Mouse (Mus musculus) ES-E14 (cell line): ENCODE results near the gene Suco. TPM values are rescaled to one million over a fixed set of nuclear protein-coding genes. Genes with fewer than 3 reads are reported as not detected.
A peak's percentile ranks its signal among the peaks of the same experiment; 100 is the strongest.

ENCODE experiments used
- DNase-seq: peaks from one replicate; pipeline ENCODE4 v3.0.0-alpha.2; 2013; ENCODE audit warnings: low read depth, low spot score
- H3K27ac ChIP-seq: 2 replicates; pipeline ENCODE4 v1.5.1; 2012; ENCODE audit warnings: low read depth, mild to moderate bottlenecking, low read length, moderate library complexity, mixed read lengths; ENCODE audit not compliant: poor library complexity, insufficient read depth, severe bottlenecking
- H3K36me3 ChIP-seq: 2 replicates; pipeline ENCODE4 v1.6.1; 2012; ENCODE audit warnings: mild to moderate bottlenecking, low read length, moderate library complexity, mixed read lengths; ENCODE audit not compliant: control insufficient read depth, poor library complexity, insufficient read depth, severe bottlenecking
- H3K4me1 ChIP-seq, 2 experiments: fragments of 150-350 bp in 1 of 2; sonication (generic) in 1 of 2; 2 replicates each; pipeline ENCODE4 v1.6.1; 2012; ENCODE audit warnings: low read length in 2 of 2, mild to moderate bottlenecking in 1 of 2, mixed read lengths in 1 of 2; ENCODE audit not compliant: control insufficient read depth in 2 of 2, insufficient read depth in 2 of 2, poor library complexity in 1 of 2
- H3K4me3 ChIP-seq, 2 experiments: fragments of 150-350 bp in 1 of 2; sonication (generic) in 1 of 2; 2 replicates each; pipeline ENCODE4 v1.5.1; 2012; ENCODE audit warnings: low read length in 2 of 2, low read depth in 1 of 2, mild to moderate bottlenecking in 1 of 2, mixed read lengths in 1 of 2; ENCODE audit not compliant: insufficient read depth in 1 of 2, poor library complexity in 1 of 2, severe bottlenecking in 1 of 2
- H3K9ac ChIP-seq: 2 replicates; pipeline ENCODE4 v1.6.1; 2012; ENCODE audit warnings: low read depth, mild to moderate bottlenecking, low read length, mixed read lengths; ENCODE audit not compliant: poor library complexity, insufficient read depth, severe bottlenecking
- H3K9me3 ChIP-seq: fragments of 150-350 bp; sonication (generic); 2 replicates; pipeline ENCODE4 v1.6.1; 2012; ENCODE audit warnings: low read depth, mild to moderate bottlenecking, low read length; ENCODE audit not compliant: control insufficient read depth, insufficient read depth
- CHD2 ChIP-seq: IDR thresholded peaks from 2 replicates; pipeline ENCODE4 v1.6.1; 2014; ENCODE audit warnings: mild to moderate bottlenecking, low read depth, low read length, inconsistent platforms
- HCFC1 ChIP-seq: IDR thresholded peaks from 2 replicates; pipeline ENCODE4 v1.6.1; 2012; ENCODE audit warnings: low read length, inconsistent platforms, borderline replicate concordance; ENCODE audit not compliant: insufficient read depth
- MAFK ChIP-seq: IDR thresholded peaks from 2 replicates; pipeline ENCODE4 v1.6.1; 2014; ENCODE audit warnings: mild to moderate bottlenecking, low read depth, low read length, inconsistent platforms; ENCODE audit not compliant: insufficient read depth
- ZC3H11A ChIP-seq: IDR thresholded peaks from 2 replicates; pipeline ENCODE4 v1.6.1; 2012; ENCODE audit warnings: low read depth, mild to moderate bottlenecking, inconsistent platforms, low read length, borderline replicate concordance
- ZNF384 ChIP-seq: IDR thresholded peaks from 2 replicates; pipeline ENCODE4 v1.6.1; 2012; ENCODE audit warnings: low read depth, low read length, inconsistent platforms
- in situ Hi-C, 2 experiments: fragments of 600-800 bp; cut with MboI; formaldehyde crosslinking; loops; one replicate each; pipeline ENCODE4 v1.15.1; 2025; ENCODE audit warnings: low sequenced_read_pairs in 2 of 2, inconsistent platforms in 1 of 2; ENCODE audit not compliant: unreplicated experiment in 2 of 2
- total RNA-seq: library from RNA; depleted of rRNA; stranded (reverse); fragments of 300-350 nt; gene quantifications from 2 replicates; pipeline ENCODE4 v1.2.3, GENCODE M21; 2012

Gene Suco
- total RNA-seq, 1 experiment = 56.9 TPM

DNA sequence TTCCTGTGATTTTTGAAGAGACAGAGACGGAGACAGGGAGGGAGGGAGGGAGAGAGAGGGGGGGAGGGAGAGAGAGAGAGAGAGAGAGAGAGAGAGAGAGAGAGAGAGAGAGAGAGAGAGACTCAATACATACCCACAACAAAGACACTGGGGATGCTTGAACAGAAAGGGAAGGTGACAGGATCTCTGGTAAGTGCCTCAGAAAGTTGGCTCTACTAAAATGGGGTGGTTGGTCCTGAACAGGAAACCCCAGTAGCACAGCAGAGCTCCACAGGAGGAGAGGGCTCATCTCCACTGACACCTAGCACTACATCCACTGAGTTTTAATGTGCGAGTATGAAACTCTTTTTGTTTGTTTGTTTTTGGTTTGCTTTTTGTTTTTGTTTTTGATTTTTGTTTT, 75.2 kb downstream of the Suco start:
- no peaks in the 10 kb centered on the region for H3K9me3 ChIP-seq
- no peak overlapping the region for H3K9ac ChIP-seq
- H3K27ac ChIP-seq = no peak overlapping the region
- in situ Hi-C loops = no loop called here
- no peak for TF ChIP-seq ZC3H11A
- TF ChIP-seq MAFK = no peak
- no peak for TF ChIP-seq CHD2
- TF ChIP-seq ZNF384 = no peak
- TF ChIP-seq HCFC1 = no peak
- no peak for DNase-seq
- H3K36me3 ChIP-seq = no peaks in the 10 kb centered on the region
- no peaks in the 10 kb centered on the region for H3K4me1 ChIP-seq
- no peak overlapping the region for H3K4me3 ChIP-seq

DNA sequence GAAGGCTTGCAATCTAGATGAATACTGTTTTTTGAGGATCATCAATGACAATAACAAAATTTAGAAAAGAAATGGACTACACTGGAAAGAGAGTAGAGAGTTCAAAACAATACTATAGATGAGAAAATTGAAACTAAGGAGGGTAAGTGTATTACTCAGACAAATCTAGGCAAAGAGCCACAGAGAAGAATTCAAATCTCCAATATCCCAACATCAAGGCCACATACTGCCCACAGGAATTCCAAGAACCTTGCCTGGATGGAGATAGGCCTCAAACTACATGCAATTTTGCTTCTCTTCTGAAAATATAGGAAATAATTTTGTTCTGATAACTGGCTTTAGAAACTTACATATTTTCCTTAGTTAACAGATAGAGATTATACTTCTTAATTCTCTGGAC, 76.2 kb downstream of the Suco start:
- no peak for TF ChIP-seq CHD2
- no peak for TF ChIP-seq ZNF384
- TF ChIP-seq ZC3H11A = no peak
- no peak for TF ChIP-seq MAFK
- no peak for TF ChIP-seq HCFC1
- DNase-seq = no peak
- no peak overlapping the region for H3K9ac ChIP-seq
- no peak overlapping the region for H3K4me3 ChIP-seq
- H3K36me3 ChIP-seq = no peaks in the 10 kb centered on the region
- H3K4me1 ChIP-seq = no peaks in the 10 kb centered on the region
- in situ Hi-C loops = no loop called here
- H3K27ac ChIP-seq = no peak overlapping the region
- no peaks in the 10 kb centered on the region for H3K9me3 ChIP-seq

DNA sequence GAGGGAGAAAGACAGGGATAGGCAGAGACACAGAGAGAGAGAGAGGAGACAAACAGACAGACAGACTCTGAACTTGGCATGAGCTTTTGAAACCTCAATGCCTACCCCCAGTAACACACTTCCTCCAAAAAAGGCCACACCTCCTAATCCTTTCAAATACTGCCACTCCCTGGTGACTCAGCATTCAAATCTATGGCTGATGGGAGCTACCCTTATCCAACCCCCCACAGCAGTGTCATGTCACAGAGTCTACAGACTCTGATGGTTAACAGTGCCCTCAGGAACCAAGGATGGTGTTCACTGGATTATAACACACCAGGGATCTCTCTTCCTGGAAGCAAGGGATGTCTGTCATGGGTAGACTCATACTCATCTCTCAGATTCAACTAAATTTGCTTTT, 76.7 kb downstream of the Suco start:
- H3K9ac ChIP-seq = no peak overlapping the region
- in situ Hi-C loops = no loop called here
- no peak for DNase-seq
- H3K36me3 ChIP-seq = no peaks in the 10 kb centered on the region
- H3K4me3 ChIP-seq = no peak overlapping the region
- H3K4me1 ChIP-seq = no peaks in the 10 kb centered on the region
- no peaks in the 10 kb centered on the region for H3K9me3 ChIP-seq
- H3K27ac ChIP-seq = no peak overlapping the region
- no peak for TF ChIP-seq ZNF384
- no peak for TF ChIP-seq CHD2
- 0 out of 2 replicates have a peak, but pooled peaks have one; percentile 16 for TF ChIP-seq MAFK
- TF ChIP-seq HCFC1 = no peak
- TF ChIP-seq ZC3H11A = no peak

DNA sequence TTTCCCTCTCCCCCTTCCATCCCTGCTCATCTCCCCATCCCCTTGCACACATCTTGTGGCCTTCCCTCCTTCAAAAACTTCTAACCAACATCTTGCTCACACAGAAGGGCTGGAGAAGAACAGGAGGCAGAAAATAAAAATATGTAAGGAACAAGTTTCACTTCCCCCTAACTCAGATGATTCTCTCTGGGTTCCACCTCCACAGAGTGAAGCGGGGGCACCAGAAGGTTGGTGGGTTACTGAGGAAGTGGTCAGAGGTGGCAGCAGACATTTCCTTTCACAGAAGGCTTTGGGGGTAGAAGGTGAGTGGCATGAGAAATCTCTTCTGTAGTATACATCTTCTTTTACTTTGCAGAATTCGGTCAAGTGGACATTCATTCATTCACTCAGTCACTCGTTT, 77.6 kb downstream of the Suco start:
- no peaks in the 10 kb centered on the region for H3K4me1 ChIP-seq
- in situ Hi-C loops = no loop called here
- no peak overlapping the region for H3K4me3 ChIP-seq
- no peak overlapping the region for H3K27ac ChIP-seq
- no peaks in the 10 kb centered on the region for H3K9me3 ChIP-seq
- H3K36me3 ChIP-seq = no peaks in the 10 kb centered on the region
- TF ChIP-seq ZNF384 (no peak), ZC3H11A (no peak), CHD2 (no peak), MAFK (no peak), HCFC1 (no peak)
- H3K9ac ChIP-seq = no peak overlapping the region
- no peak for DNase-seq
